Mouse (Mus musculus) forebrain, embryonic 13.5 days (tissue): ENCODE measurements around the gene Ddx43. TPM values are rescaled to one million over a fixed set of nuclear protein-coding genes. Genes with fewer than 3 reads are reported as not detected.
"Not testable (repeated sequence)": the region's sequence is repeated elsewhere in the genome, so short reads cannot be mapped to it uniquely, and the experiment has no call there.

ENCODE experiments used
- ATAC-seq: fragments of 200-750 bp; cut with Nextera tagmentation; 2 replicates; pipeline ENCODE4 v1.8.0; 2017
- H3K27ac ChIP-seq: fragments of 300-500 bp; sonication (generic); 2 replicates; pipeline ENCODE4 v1.5.1; 2015; ENCODE audit warnings: inconsistent platforms, mild to moderate bottlenecking, moderate library complexity
- H3K27me3 ChIP-seq: fragments of 300-500 bp; sonication (generic); 2 replicates; pipeline ENCODE4 v1.6.1; 2015; ENCODE audit warnings: mild to moderate bottlenecking, inconsistent platforms
- H3K36me3 ChIP-seq: fragments of 300-500 bp; sonication (generic); 2 replicates; pipeline ENCODE4 v1.6.1; 2015; ENCODE audit warnings: mild to moderate bottlenecking, inconsistent platforms; ENCODE audit not compliant: poor library complexity, severe bottlenecking
- H3K4me1 ChIP-seq: fragments of 300-500 bp; sonication (generic); 2 replicates; pipeline ENCODE4 v1.6.1; 2015; ENCODE audit warnings: inconsistent platforms
- H3K4me2 ChIP-seq: fragments of 300-500 bp; sonication (generic); 2 replicates; pipeline ENCODE4 v1.6.1; 2015; ENCODE audit warnings: inconsistent platforms, mild to moderate bottlenecking, moderate library complexity
- H3K4me3 ChIP-seq: fragments of 300-500 bp; sonication (generic); 2 replicates; pipeline ENCODE4 v1.5.1; 2015; ENCODE audit warnings: mild to moderate bottlenecking, inconsistent platforms
- H3K9ac ChIP-seq: fragments of 300-500 bp; sonication (generic); 2 replicates; pipeline ENCODE4 v1.6.1; 2015; ENCODE audit warnings: mild to moderate bottlenecking, inconsistent platforms
- H3K9me3 ChIP-seq: fragments of 300-500 bp; sonication (generic); replicated peaks from 2 replicates; pipeline ENCODE4 v1.6.1; 2016; ENCODE audit warnings: inconsistent platforms
- WGBS: fragments of 180-500 bp; shearing (Covaris S2); methylation state at CpG from one replicate; pipeline ENCODE4 v1.1.7; 2015; 5-methylcytosine and 5-hydroxymethylcytosine counted together
- polyA plus RNA-seq: library from polyadenylated mRNA; unstranded; fragments of >200 nt; fragmentation: Nextera tagmentation; extraction: Ambion mirVana; gene quantifications from 2 replicates; pipeline ENCODE4 v1.2.1, GENCODE M21; 2015

The Ddx43 gene
- polyA plus RNA-seq, 1 experiment from 2014 or later, result 0.19 TPM

DNA sequence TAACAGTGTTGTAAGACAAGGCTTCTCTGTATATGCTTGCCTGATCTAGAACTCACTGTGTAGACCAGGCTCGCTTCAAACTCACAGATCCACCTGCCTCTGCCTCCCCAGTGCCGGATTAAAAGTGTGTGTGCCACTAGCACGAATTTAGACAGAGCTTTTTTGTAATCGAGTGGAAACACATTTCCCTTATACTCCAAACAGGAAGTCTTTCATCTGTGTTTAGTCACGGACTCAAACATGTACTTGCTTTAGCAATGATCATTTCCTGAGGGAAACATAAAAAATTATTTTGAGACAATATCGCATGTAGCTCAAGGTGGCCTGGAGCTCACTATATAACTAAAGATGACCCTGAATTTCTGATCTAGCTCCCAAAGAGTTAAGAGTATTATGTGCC, 32.2 kb upstream of the Ddx43 start:
- Histone ChIP-seq H3K9ac (no peak overlapping the region), H3K4me2 (no peak overlapping the region), H3K9me3 (no peaks in the 10 kb centered on the region), H3K36me3 (no peaks in the 10 kb centered on the region), H3K27me3 (no peaks in the 10 kb centered on the region), H3K27ac (no peak overlapping the region), H3K4me3 (no peak overlapping the region), H3K4me1 (no peaks in the 10 kb centered on the region)
- no peak for ATAC-seq
- 83% methylated on average over 6 of the region's 6 CpGs for WGBS

DNA sequence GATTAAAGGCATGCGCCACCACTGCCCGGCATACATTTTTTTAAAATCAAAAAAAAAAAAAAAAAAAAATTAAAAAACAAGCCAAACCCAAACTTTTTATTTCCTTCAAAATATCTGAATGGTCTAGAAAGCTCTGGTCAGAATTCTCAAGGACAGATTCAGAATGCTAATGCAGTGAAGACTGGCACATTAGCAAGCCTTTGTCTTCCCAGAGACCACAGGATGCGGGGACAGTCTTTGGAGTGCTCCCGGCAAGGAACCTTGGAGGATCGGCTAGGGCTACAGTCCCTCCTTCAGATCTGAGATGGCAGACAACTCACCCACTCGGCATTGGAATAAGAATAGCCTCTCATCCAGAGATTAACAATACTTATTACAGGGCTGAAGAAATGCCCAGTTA, 30.9 kb upstream of the Ddx43 start:
- Histone ChIP-seq H3K4me2 (no peak overlapping the region), H3K36me3 (no peaks in the 10 kb centered on the region)
- no peak for ATAC-seq

DNA sequence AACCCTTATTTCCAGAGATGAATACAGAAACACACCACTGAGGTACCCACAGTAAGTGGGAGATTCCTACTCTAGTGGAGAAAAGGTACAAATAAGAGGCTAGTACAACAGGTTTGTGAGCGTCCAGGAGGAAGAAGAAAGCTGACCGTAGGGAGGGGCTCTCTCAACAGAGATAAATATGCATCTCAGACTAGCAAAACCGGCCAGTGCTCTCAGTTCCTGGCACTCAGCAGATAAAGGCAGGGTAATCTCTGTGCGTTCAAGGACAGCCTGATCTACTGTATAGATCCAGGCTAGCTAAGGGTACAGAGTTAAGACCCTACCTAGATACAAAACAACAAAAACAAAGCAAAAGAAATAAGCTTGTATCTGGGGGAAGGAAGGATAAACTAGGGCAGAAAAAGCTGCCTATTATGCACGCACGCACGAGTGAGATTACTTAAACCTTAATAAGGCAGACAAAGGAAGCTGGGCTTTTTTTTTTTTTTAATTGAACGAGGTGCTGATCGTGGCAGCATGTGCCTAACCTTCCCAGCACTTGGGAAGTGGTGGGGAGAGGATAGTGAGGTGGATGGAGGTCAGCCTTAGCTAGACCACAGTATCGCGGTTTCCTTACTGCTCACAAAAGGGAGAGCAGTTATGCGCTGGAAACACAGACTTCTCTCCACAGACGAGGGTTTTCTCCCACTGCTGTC, 29.6 kb upstream of the Ddx43 start:
- H3K27me3 ChIP-seq, result no peaks in the 10 kb centered on the region
- no peak for ATAC-seq
- 45% methylated on average over 13 of the region's 13 CpGs for WGBS
- H3K4me3 ChIP-seq, result no peak overlapping the region
- H3K27ac ChIP-seq, result no peak overlapping the region
- no peak overlapping the region for H3K9ac ChIP-seq
- H3K36me3 ChIP-seq, result no peaks in the 10 kb centered on the region
- H3K9me3 ChIP-seq, result no peaks in the 10 kb centered on the region
- H3K4me1 ChIP-seq, result no peaks in the 10 kb centered on the region
- no peak overlapping the region for H3K4me2 ChIP-seq

More for the DNA sequence above, 30.9 kb upstream of the Ddx43 start:
- 90% methylated on average over 6 of the region's 6 CpGs for WGBS
- no peaks in the 10 kb centered on the region for H3K9me3 ChIP-seq
- H3K4me1 ChIP-seq, result no peaks in the 10 kb centered on the region
- H3K27ac ChIP-seq, result no peak overlapping the region
- no peak overlapping the region for H3K9ac ChIP-seq
- H3K4me3 ChIP-seq, result no peak overlapping the region
- no peaks in the 10 kb centered on the region for H3K27me3 ChIP-seq

DNA sequence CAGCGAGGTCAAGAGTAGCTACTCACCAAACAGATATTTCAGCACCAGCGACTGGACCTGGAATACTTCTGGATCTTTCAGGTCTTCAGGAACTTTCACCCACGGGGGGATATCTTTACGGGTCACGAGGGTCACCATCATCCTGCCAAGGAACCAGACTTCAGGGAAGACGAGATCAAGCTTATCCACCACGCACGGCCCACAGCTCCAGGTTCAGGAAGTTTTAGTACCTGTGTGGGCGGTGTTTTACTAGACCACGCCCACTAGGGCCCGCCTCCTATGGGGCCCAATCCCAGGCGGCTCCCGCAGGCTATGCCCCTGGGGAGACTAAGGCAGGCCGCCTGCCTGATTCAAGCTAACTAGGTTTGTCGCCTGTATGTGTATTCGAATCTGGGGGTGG, 27.6 kb upstream of the Ddx43 start, which contains the start of gene Dppa5a:
Gene Dppa5a (minus strand): TSS at position 219 of the 400 bp plus-strand sequence.
- H3K27me3 ChIP-seq, ATAC-seq: not testable (repeated sequence)
- WGBS, result 91% methylated on average over 16 of the region's 16 CpGs

DNA sequence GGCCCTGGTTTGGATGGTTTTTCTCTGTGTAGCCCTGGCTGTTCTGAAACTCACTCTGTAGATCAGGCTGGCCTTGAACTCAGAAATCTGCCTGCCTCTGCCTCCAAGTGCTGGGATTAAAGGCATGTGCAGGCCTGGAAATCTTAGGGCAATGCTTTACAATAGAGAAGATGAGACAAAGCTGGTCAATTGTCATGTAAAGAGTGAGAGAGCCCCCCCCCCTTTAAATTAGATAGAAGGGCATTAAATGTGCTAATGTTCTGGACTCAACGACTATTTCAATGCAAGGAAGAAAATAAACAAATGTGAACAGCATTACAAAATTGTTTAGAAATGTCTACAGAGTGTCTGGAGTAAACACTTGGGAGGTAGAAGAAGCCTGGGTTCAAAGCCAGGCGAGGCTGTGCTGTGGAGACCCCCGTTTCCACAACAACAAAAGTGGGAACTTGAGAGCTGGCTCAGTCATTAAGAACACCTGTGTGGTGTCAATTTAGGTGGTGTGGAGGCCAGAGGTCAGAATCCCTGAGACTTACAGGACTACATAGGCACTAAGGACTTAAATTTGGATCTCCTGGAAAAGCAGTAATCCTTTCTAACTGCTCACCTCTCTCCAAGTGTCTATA, 26.8 kb upstream of the Ddx43 start:
- Histone ChIP-seq H3K4me3 (no peak overlapping the region), H3K4me2 (no peak overlapping the region), H3K27me3 (no peaks in the 10 kb centered on the region), H3K36me3 (no peaks in the 10 kb centered on the region), H3K9ac (no peak overlapping the region), H3K4me1 (no peaks in the 10 kb centered on the region), H3K9me3 (no peaks in the 10 kb centered on the region), H3K27ac (no peak overlapping the region)
- WGBS, result 87% methylated on average over 3 of the region's 3 CpGs
- no peak for ATAC-seq

More for the DNA sequence above, 27.6 kb upstream of the Ddx43 start, which contains the start of gene Dppa5a:
- H3K36me3 ChIP-seq, H3K27ac ChIP-seq, H3K4me1 ChIP-seq, H3K4me3 ChIP-seq, H3K9me3 ChIP-seq, H3K9ac ChIP-seq, H3K4me2 ChIP-seq: not testable (repeated sequence)

DNA sequence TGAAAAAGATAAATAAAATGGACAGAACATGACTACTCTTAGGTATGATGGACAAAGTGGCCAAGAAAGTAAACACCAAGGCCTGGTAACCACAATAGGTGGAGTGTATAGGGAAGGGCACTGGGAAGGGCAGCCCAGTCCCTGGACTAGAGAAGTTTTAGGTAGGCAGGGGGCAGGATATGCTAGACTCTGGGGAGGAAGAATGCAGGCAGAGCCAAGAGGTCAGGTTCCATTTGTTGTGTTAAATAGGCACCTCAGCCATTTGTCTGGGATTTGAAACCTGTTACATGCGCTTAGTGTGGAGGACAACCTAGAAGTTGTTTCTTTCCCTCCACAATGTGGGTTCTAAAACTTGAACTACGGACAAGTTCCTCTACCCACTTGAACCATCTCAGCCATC, 26.2 kb upstream of the Ddx43 start:
- H3K9me3 ChIP-seq, result no peaks in the 10 kb centered on the region
- H3K27me3 ChIP-seq, result no peaks in the 10 kb centered on the region
- no peaks in the 10 kb centered on the region for H3K36me3 ChIP-seq
- no peak overlapping the region for H3K27ac ChIP-seq
- 89% methylated on average over 2 of the region's 2 CpGs for WGBS
- ATAC-seq, result no peak
- no peak overlapping the region for H3K9ac ChIP-seq
- no peak overlapping the region for H3K4me2 ChIP-seq
- H3K4me1 ChIP-seq, result no peaks in the 10 kb centered on the region
- H3K4me3 ChIP-seq, result no peak overlapping the region

DNA sequence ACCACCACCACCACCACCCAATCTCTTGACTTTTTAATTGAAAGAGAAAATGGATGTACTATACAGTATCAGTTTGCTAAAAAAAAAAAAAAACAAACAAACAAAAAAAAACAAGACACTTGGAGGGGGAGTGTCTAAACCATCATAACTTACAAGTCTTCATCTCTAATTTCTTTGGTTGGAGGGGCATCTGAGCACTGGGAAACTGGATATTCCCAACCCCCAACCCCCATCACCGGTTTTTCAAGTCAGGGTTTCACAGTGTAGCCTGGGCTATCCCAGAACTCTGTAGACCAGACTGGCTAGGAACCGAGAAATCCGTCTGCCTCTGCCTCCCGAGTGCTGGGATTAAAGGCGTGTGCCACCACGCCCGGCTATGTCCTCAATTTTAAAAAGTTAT, 25.8 kb upstream of the Ddx43 start:
- ATAC-seq, result no peak
- WGBS, result 88% methylated on average over 7 of the region's 7 CpGs

DNA sequence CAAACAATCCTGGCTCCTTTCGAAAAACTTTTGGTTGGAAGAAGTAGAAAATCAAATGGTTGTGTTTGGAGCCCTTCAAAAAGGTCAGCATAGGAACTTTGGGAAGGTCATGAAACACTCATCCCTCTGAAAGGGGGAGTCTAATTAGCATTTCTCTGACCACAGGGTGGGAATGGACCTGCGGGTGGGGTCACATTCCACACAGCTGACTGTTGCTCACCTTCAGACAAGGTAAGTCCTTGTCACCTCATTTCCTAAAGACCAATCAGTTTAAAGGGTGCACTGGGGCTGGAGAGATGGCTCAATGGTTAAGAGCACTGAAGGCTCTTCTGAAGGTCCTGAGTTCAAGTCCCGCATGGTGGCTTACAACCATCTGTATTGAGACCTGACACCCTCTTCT, 24.1 kb upstream of the Ddx43 start:
- no peak overlapping the region for H3K27ac ChIP-seq
- no peak for ATAC-seq
- 93% methylated on average over 3 of the region's 3 CpGs for WGBS
- H3K36me3 ChIP-seq, result no peaks in the 10 kb centered on the region
- H3K4me1 ChIP-seq, result no peaks in the 10 kb centered on the region
- H3K9ac ChIP-seq, result no peak overlapping the region
- no peak overlapping the region for H3K4me2 ChIP-seq
- no peak overlapping the region for H3K4me3 ChIP-seq
- H3K9me3 ChIP-seq, result no peaks in the 10 kb centered on the region
- no peaks in the 10 kb centered on the region for H3K27me3 ChIP-seq

More for the DNA sequence above, 25.8 kb upstream of the Ddx43 start:
- Histone ChIP-seq H3K4me2 (no peak overlapping the region), H3K9ac (no peak overlapping the region), H3K27me3 (no peaks in the 10 kb centered on the region), H3K36me3 (no peaks in the 10 kb centered on the region), H3K4me3 (no peak overlapping the region), H3K9me3 (no peaks in the 10 kb centered on the region), H3K27ac (no peak overlapping the region), H3K4me1 (no peaks in the 10 kb centered on the region)

DNA sequence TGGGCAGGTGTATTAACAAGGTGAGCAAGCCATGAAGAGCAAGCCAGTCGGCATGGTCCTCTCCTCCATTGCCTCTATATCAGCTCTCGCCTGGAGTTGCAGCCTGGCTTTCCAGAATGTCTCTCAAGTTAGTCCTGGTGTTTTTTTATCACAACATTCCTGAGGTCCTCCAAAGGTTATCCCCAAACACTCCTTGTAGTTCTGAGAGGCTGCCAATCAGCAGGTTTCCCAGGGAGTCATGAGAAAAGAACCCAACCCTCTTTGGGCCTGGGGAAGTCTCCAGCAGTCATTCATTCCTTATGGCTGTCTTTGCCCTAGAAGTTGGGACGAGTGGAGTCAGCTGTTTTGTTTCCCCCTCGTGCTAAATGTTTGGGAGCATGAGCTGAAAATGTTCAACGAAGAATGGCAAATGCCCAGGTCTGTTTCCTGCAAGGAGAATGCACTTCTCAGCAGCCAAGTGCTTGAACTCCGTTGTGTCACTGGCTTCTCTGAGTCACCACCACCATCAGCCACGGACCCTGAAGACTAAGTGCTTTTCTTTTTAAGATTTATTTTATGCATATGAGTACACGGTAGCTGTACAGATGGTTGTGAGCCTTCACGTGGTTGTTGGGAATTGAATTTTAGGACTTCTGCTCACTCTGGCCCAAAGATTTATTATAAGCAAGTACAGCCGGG, 22.6 kb upstream of the Ddx43 start:
- Histone ChIP-seq H3K4me3 (no peak overlapping the region), H3K27me3 (no peaks in the 10 kb centered on the region), H3K9me3 (no peaks in the 10 kb centered on the region), H3K9ac (no peak overlapping the region), H3K36me3 (no peaks in the 10 kb centered on the region), H3K27ac (no peak overlapping the region), H3K4me2 (no peak overlapping the region), H3K4me1 (peaks cover 6% of the 10 kb centered on the region)
- ATAC-seq, result no peak
- WGBS, result 88% methylated on average over 10 of the region's 10 CpGs

DNA sequence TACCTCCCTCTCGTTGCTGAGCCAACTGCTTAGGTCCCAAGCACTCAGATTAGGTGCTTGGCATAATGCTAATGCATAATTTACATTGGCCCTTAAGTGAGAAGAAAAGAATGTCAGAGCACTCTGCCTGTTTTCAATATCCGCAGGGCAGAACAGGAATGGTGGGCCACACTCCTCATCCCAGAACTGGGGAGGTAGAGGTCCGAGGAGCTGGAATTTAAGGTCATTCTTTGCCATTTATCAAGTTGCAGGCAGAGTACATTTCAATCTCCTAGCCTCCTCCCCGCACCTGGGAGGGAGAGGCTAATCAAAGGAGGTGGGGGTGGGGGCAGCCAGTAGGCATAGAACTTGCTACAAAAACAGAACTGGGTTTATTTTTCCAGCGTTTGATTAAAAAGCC, 21.2 kb upstream of the Ddx43 start:
- Histone ChIP-seq H3K27ac (no peak overlapping the region), H3K9ac (no peak overlapping the region), H3K27me3 (no peaks in the 10 kb centered on the region), H3K9me3 (no peaks in the 10 kb centered on the region), H3K4me2 (no peak overlapping the region), H3K4me3 (no peak overlapping the region), H3K36me3 (no peaks in the 10 kb centered on the region), H3K4me1 (peaks cover 11% of the 10 kb centered on the region)
- ATAC-seq, result no peak
- 60% methylated on average over 5 of the region's 5 CpGs for WGBS

DNA sequence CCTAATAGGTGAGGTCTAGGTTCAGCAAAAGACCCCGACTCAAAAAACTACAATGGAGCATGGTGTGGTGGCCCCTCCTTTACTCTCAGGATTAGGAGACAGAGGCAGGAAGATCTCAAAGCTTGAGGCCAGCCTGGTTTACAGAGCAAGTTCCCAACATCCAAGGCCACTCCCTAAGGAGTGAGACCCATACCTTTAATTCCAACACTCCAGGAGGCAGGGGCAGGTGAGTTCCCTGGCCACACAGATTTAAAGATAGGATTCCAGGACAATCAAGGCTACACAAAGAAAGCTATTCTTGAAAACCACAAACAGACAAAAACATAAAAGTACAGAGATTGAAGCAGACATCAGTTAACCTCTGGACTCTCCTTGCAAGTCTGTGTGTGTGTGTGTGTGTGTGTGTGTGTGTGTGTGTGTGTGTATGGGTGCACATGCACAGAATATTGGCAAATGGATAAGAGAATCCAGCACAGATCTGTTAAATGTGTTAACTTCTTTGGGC, 20.6 kb upstream of the Ddx43 start:
- H3K9me3 ChIP-seq, result no peaks in the 10 kb centered on the region
- no peaks in the 10 kb centered on the region for H3K36me3 ChIP-seq
- H3K9ac ChIP-seq, result no peak overlapping the region
- H3K4me3 ChIP-seq, result no peak overlapping the region
- no peak overlapping the region for H3K4me2 ChIP-seq
- H3K27me3 ChIP-seq, result no peaks in the 10 kb centered on the region
- H3K4me1 ChIP-seq, result peaks cover 11% of the 10 kb centered on the region
- WGBS, result 74% methylated on average over 1 of the region's 1 CpGs
- no peak for ATAC-seq
- H3K27ac ChIP-seq, result no peak overlapping the region

DNA sequence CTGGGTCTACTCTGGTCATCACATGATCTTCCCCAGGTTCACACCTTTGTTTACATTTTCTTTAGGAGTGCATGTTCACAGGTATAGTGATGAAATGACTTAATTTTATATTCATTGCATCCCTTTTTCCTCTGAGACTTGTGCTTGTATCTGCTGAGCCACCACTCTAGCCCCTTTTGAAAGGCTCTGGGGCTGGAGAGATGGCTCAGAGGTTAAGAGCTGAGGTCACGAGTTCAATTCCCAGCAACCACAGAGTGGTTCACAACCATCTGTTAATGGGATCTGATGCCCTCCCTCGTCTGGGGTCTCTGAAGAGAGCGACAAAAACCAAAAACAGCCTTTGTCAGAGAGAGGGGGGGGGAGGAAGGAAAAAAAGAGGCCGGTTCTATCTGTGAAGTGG, 20.1 kb upstream of the Ddx43 start:
- H3K4me1 ChIP-seq, result peaks cover 11% of the 10 kb centered on the region
- H3K27ac ChIP-seq, result no peak overlapping the region
- H3K4me2 ChIP-seq, result no peak overlapping the region
- no peak for ATAC-seq
- H3K9ac ChIP-seq, result no peak overlapping the region
- no peaks in the 10 kb centered on the region for H3K36me3 ChIP-seq
- 74% methylated on average over 4 of the region's 4 CpGs for WGBS
- H3K4me3 ChIP-seq, result no peak overlapping the region
- H3K27me3 ChIP-seq, result no peaks in the 10 kb centered on the region
- H3K9me3 ChIP-seq, result no peaks in the 10 kb centered on the region
